Comparison of ENCODE assay signal across 10 mouse cellular contexts in genomic region chr13:102894287-102895234, GRCm38 (mm10).
DNase-seq lines count a peak whose midpoint lies in the region; ATAC-seq and TF ChIP-seq lines count a peak whose summit lies in the region.
"Had no signal": no experiment of that assay in that cellular context is flagged by ENCODE, and none has a peak within 500 bp of the region (broad histone marks: within the 10 kb centered on the region; RNA-seq: fewer than 3 reads in every experiment).

No protein-coding gene starts in this region.

- no peak for TF ChIP-seq CTCF in layer of hippocampus, adult 2 months (conservative IDR thresholded peaks at IDR 0.05)

- ATAC-seq in neutrophil, adult 5-6 weeks (ENCODE audit: extremely low read depth, insufficient number of reproducible peaks, low FRiP score, poor library complexity, severe bottlenecking) = peak; percentile 10; the same call in 1 of the 2 replicates

- H3K27ac ChIP-seq in layer of hippocampus, adult 2 months = peak overlapping the region; percentile 68

- peak overlapping the region; percentile 24; the same call in 1 of the 2 replicates for H3K4me3 ChIP-seq in layer of hippocampus, adult 2 months

- peak; percentile 36 to 67 for DNase-seq in adrenal gland, adult (ENCODE audit: inconsistent age in 2 of 2, low spot score in 1 of 2)
- no peak for DNase-seq in adrenal gland, adult 8-10 months
- no peak for DNase-seq in layer of hippocampus, adult 2 months (ENCODE audit: low spot score in 2 of 2)
- no peak for DNase-seq in layer of hippocampus, adult 9-11 months
- peak; percentile 84 for DNase-seq in gonadal fat pad, adult 2 months (ENCODE audit: low read depth)
- DNase-seq in cerebellum, adult 18-20 months = no peak
- no peak for DNase-seq in T-cell, adult 2 months (ENCODE audit: low spot score)
- DNase-seq: cerebellum, postnatal 25 days; kidney, postnatal 25 days had no signal

Comparison
In these comparisons a context has a peak if more than half of its experiments do, and no peak if none do; other contexts are left out.
1. DNase-seq: peak in adrenal gland, adult (2 of 2) and gonadal fat pad, adult 2 months (single experiment); none in adrenal gland, adult 8-10 months (single experiment), layer of hippocampus, adult 2 months (0 of 2), layer of hippocampus, adult 9-11 months (single experiment), cerebellum, adult 18-20 months (0 of 2) and T-cell, adult 2 months (single experiment).